Mouse (Mus musculus): ENCODE measurements around the gene Slc25a23.

DNA sequence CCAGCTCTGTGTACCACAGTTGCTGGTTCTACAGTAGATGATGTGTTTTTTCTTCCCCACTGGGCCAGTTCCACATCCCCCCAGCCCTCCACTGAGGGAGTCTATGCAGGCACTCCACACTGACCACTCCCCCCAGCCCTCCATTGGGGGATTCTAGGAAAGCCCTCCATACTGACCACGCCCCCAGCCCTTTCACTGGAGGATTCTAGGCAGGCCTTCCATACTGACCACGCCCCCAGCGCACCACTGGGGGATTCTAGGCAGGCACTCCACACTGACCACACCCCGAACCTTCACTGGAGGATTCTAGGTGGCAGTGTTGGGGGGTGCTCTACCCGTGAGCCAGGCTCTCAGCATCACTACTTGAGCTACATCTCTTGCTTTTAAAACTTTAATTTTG, 12.3 kb downstream of the Slc25a23 start:
- no peak for TF ChIP-seq POLR2A (IDR thresholded peaks at IDR 0.05; ENCODE audit: borderline replicate concordance, extremely low read depth, insufficient read depth, insufficient read length, poor library complexity, severe bottlenecking)
- no peak for TF ChIP-seq CTCF (IDR thresholded peaks at IDR 0.05; ENCODE audit: borderline replicate concordance, extremely low read depth, insufficient read depth, insufficient read length)

Measured in brain, embryonic 14.5 days (tissue).